Mouse (Mus musculus) stomach, embryonic 14.5 days (tissue): ENCODE data around the gene Vps25. TPM values are rescaled to one million over a fixed set of nuclear protein-coding genes. Genes with fewer than 3 reads are reported as not detected.
A peak's percentile ranks its signal among the peaks of the same experiment; 100 is the strongest.

Source experiments
- ATAC-seq: fragments of 200-750 bp; cut with Nextera tagmentation; 2 replicates; pipeline ENCODE4 v1.8.0; 2017; ENCODE audit warnings: low read depth, moderate TSS enrichment; ENCODE audit not compliant: insufficient number of reproducible peaks, insufficient read depth, low FRiP score
- H3K27ac ChIP-seq: fragments of 300-500 bp; sonication (generic); 2 replicates; pipeline ENCODE4 v1.5.1; 2014; ENCODE audit warnings: mild to moderate bottlenecking, low read length, moderate library complexity, mixed read lengths
- H3K27me3 ChIP-seq: fragments of 300-500 bp; sonication (generic); 2 replicates; pipeline ENCODE4 v1.6.1; 2014; ENCODE audit warnings: low read length, control low read depth, mixed read lengths; ENCODE audit not compliant: control insufficient read depth, insufficient read depth
- H3K36me3 ChIP-seq: fragments of 300-500 bp; sonication (generic); 2 replicates; pipeline ENCODE4 v1.6.1; 2014; ENCODE audit warnings: mild to moderate bottlenecking, control low read depth, low read length, moderate library complexity, mixed read lengths; ENCODE audit not compliant: control insufficient read depth, insufficient read depth
- H3K4me1 ChIP-seq: fragments of 300-500 bp; sonication (generic); 2 replicates; pipeline ENCODE4 v1.6.1; 2014; ENCODE audit warnings: low read length, control low read depth, mixed read lengths; ENCODE audit not compliant: control insufficient read depth, insufficient read depth
- H3K4me2 ChIP-seq: fragments of 300-500 bp; sonication (generic); replicated peaks from 2 replicates; pipeline ENCODE4 v1.6.1; 2014; ENCODE audit warnings: low read depth, low read length, control low read depth
- H3K4me3 ChIP-seq: fragments of 300-500 bp; sonication (generic); 2 replicates; pipeline ENCODE4 v1.5.1; 2014; ENCODE audit warnings: low read depth, low read length, control low read depth
- H3K9ac ChIP-seq: fragments of 300-500 bp; sonication (generic); replicated peaks from 2 replicates; pipeline ENCODE4 v1.6.1; 2014; ENCODE audit warnings: low read depth, mild to moderate bottlenecking, control low read depth, low read length, moderate library complexity, mixed read lengths
- H3K9me3 ChIP-seq: fragments of 300-500 bp; sonication (generic); 2 replicates; pipeline ENCODE4 v1.6.1; 2016; ENCODE audit warnings: low read depth, low read length, control low read depth; ENCODE audit not compliant: control insufficient read depth
- WGBS: fragments of 180-500 bp; shearing (Covaris S2); extraction: QIAGEN DNeasy Blood & Tissue Kit; methylation state at CpG from one replicate; pipeline ENCODE4 v1.1.7; 2014; 5-methylcytosine and 5-hydroxymethylcytosine counted together
- polyA plus RNA-seq: library from polyadenylated mRNA; unstranded; fragments of >200 nt; fragmentation: Nextera tagmentation; extraction: Ambion mirVana; gene quantifications from 2 replicates; pipeline ENCODE4 v1.2.1, GENCODE M21; 2014

Gene Vps25
- polyA plus RNA-seq: 153 and 154 TPM in 2 replicates

GRCm38 (mm10) chr11:101253613-101254389 is at the start of gene Vps25:
Vps25 (plus strand) TSS chr11:101253707.
- ATAC-seq: peak; percentile 80; the same call in 1 of the 2 replicates
- Histone ChIP-seq H3K27me3 (no peaks in the 10 kb centered on the region), H3K36me3 (peaks cover 8% of the 10 kb centered on the region; the same call in 1 of the 2 replicates), H3K27ac (peak within 1 kb of the TSS; percentile 94), H3K9me3 (no peaks in the 10 kb centered on the region), H3K4me3 (peak within 1 kb of the TSS; percentile 82), H3K4me1 (peaks cover 23% of the 10 kb centered on the region), H3K4me2 (peak within 1 kb of the TSS; percentile 96), H3K9ac (peak within 1 kb of the TSS; percentile 91)
- WGBS: 1% methylated on average over 40 of the region's 40 CpGs

GRCm38 (mm10) chr11:101211970-101212369 is 41.5 kb upstream of the Vps25 start:
- peaks cover 48% of the 10 kb centered on the region for H3K36me3 ChIP-seq
- H3K9me3 ChIP-seq: no peaks in the 10 kb centered on the region
- H3K4me2 ChIP-seq: no peak overlapping the region
- H3K27me3 ChIP-seq: no peaks in the 10 kb centered on the region
- WGBS: 39% methylated on average over 3 of the region's 3 CpGs
- no peak overlapping the region for H3K27ac ChIP-seq
- no peaks in the 10 kb centered on the region for H3K4me1 ChIP-seq
- no peak overlapping the region for H3K9ac ChIP-seq
- H3K4me3 ChIP-seq: no peak overlapping the region
- ATAC-seq: peak; percentile 74; the same call in 1 of the 2 replicates

- no peak for ATAC-seq
- no peak overlapping the region for H3K9ac ChIP-seq
- peaks cover 32% of the 10 kb centered on the region; the same call in 1 of the 2 replicates for H3K36me3 ChIP-seq
- H3K9me3 ChIP-seq: no peaks in the 10 kb centered on the region
- no peaks in the 10 kb centered on the region for H3K27me3 ChIP-seq
- 0 out of 2 replicates have a peak, but pooled peaks cover 4% of the 10 kb centered on the region for H3K4me1 ChIP-seq
- H3K27ac ChIP-seq: no peak overlapping the region
- no peak overlapping the region for H3K4me2 ChIP-seq
- 89% methylated on average over 5 of the region's 5 CpGs for WGBS
- no peak overlapping the region for H3K4me3 ChIP-seq
Measured at GRCm38 (mm10) chr11:101216936-101217335, 36.6 kb upstream of the Vps25 start.

- H3K4me2 ChIP-seq: no peak overlapping the region
- ATAC-seq: no peak
- no peaks in the 10 kb centered on the region for H3K27me3 ChIP-seq
- H3K4me3 ChIP-seq: no peak overlapping the region
- H3K9ac ChIP-seq: no peak overlapping the region
- no peaks in the 10 kb centered on the region for H3K9me3 ChIP-seq
- 77% methylated on average over 10 of the region's 10 CpGs for WGBS
- H3K27ac ChIP-seq: no peak overlapping the region
- H3K4me1 ChIP-seq: 0 out of 2 replicates have a peak, but pooled peaks cover 4% of the 10 kb centered on the region
- peaks cover 32% of the 10 kb centered on the region; the same call in 1 of the 2 replicates for H3K36me3 ChIP-seq
Measured at GRCm38 (mm10) chr11:101218436-101219055, 35.0 kb upstream of the Vps25 start.

- Histone ChIP-seq H3K27ac (0 out of 2 replicates have a peak overlapping the region, but pooled peaks have one; percentile 10), H3K4me2 (no peak overlapping the region), H3K4me1 (peaks cover 4% of the 10 kb centered on the region; the same call in 1 of the 2 replicates), H3K9ac (no peak overlapping the region), H3K9me3 (no peaks in the 10 kb centered on the region), H3K27me3 (no peaks in the 10 kb centered on the region), H3K36me3 (peaks cover 11% of the 10 kb centered on the region; the same call in 1 of the 2 replicates), H3K4me3 (no peak overlapping the region)
- 32% methylated on average over 2 of the region's 2 CpGs for WGBS
- no peak for ATAC-seq
Measured at GRCm38 (mm10) chr11:101220853-101221252, 32.7 kb upstream of the Vps25 start.

- H3K9me3 ChIP-seq: no peaks in the 10 kb centered on the region
- peaks cover 4% of the 10 kb centered on the region; the same call in 1 of the 2 replicates for H3K4me1 ChIP-seq
- no peak overlapping the region for H3K4me2 ChIP-seq
- no peak overlapping the region for H3K9ac ChIP-seq
- ATAC-seq: no peak
- no peak overlapping the region for H3K4me3 ChIP-seq
- H3K27me3 ChIP-seq: no peaks in the 10 kb centered on the region
- 0 out of 2 replicates have a peak overlapping the region, but pooled peaks have one; percentile 10 for H3K27ac ChIP-seq
- H3K36me3 ChIP-seq: peaks cover 10% of the 10 kb centered on the region; the same call in 1 of the 2 replicates
- WGBS: 74% methylated on average over 8 of the region's 8 CpGs
Measured at GRCm38 (mm10) chr11:101221306-101221986, 32.1 kb upstream of the Vps25 start.

- 94% methylated on average over 3 of the region's 3 CpGs for WGBS
- no peak overlapping the region for H3K9ac ChIP-seq
- no peaks in the 10 kb centered on the region for H3K9me3 ChIP-seq
Measured at GRCm38 (mm10) chr11:101224337-101224736, 29.2 kb upstream of the Vps25 start.

More at GRCm38 (mm10) chr11:101224337-101224736, 29.2 kb upstream of the Vps25 start:
- H3K4me2 ChIP-seq: no peak overlapping the region
- no peaks in the 10 kb centered on the region for H3K36me3 ChIP-seq
- ATAC-seq: no peak
- H3K27ac ChIP-seq: no peak overlapping the region
- no peak overlapping the region for H3K4me3 ChIP-seq
- peaks cover 4% of the 10 kb centered on the region; the same call in 1 of the 2 replicates for H3K4me1 ChIP-seq
- no peaks in the 10 kb centered on the region for H3K27me3 ChIP-seq
